Mouse (Mus musculus) CH12.LX (cell line): ENCODE measurements at regions not wholly inside any gene's neighbourhood (a gene's known extent, or its start where the extent isn't known, plus 50 kb on each side); places are given as distances from the start of the nearest gene placed in this dataset.

Source experiments
- DNase-seq: peaks from one replicate; pipeline ENCODE4 v3.0.0-alpha.2; 2013; ENCODE audit errors: extremely low read depth
- H3K27ac ChIP-seq: 2 replicates; pipeline ENCODE4 v1.5.1; 2012; ENCODE audit warnings: low read depth, mild to moderate bottlenecking, control low read depth, moderate library complexity; ENCODE audit not compliant: insufficient read depth
- H3K27me3 ChIP-seq: replicated peaks from 2 replicates; pipeline ENCODE3; 2012; ENCODE audit warnings: inconsistent platforms
- H3K36me3 ChIP-seq, 2 experiments: replicated peaks in 1 of 2; 2 replicates each; pipeline versions ENCODE3 to v1.6.1; 2012; ENCODE audit warnings: inconsistent platforms in 1 of 2, low read length in 1 of 2, mild to moderate bottlenecking in 1 of 2, mixed read lengths in 1 of 2, moderate library complexity in 1 of 2; ENCODE audit not compliant: control insufficient read depth in 1 of 2, insufficient read depth in 1 of 2
- H3K4me1 ChIP-seq, 2 experiments: 2 replicates each; pipeline ENCODE4 v1.6.1; 2012; ENCODE audit warnings: inconsistent platforms in 1 of 2, moderate library complexity in 1 of 2; ENCODE audit not compliant: insufficient read depth in 2 of 2, control insufficient read depth in 1 of 2
- H3K4me2 ChIP-seq: 2 replicates; pipeline ENCODE4 v1.6.1; 2012; ENCODE audit warnings: low read depth, mild to moderate bottlenecking, control low read depth; ENCODE audit not compliant: poor library complexity, insufficient read depth, severe bottlenecking
- H3K4me3 ChIP-seq, 3 experiments: fragments of 150-350 bp in 1 of 3; sonication (generic) in 1 of 3; replicated peaks in 1 of 3; 2 replicates each; pipeline versions ENCODE3 to v1.5.1; 2011 to 2012; ENCODE audit warnings: low read depth in 2 of 3, low read length in 2 of 3, mild to moderate bottlenecking in 2 of 3, moderate library complexity in 2 of 3, control low read depth in 1 of 3, improper control_type of control experiment in 1 of 3, inconsistent platforms in 1 of 3, mixed read lengths in 1 of 3; ENCODE audit not compliant: poor library complexity in 1 of 3
- H3K79me2 ChIP-seq: replicated peaks from 2 replicates; pipeline ENCODE4 v1.6.1; 2012; ENCODE audit warnings: mild to moderate bottlenecking, moderate library complexity; ENCODE audit not compliant: control insufficient read depth, poor library complexity, insufficient read depth, severe bottlenecking; ENCODE audit errors: extremely low read depth
- H3K9ac ChIP-seq: 2 replicates; pipeline ENCODE4 v1.6.1; 2012; ENCODE audit warnings: low read depth, mild to moderate bottlenecking, control low read depth, moderate library complexity; ENCODE audit not compliant: insufficient read depth
- H3K9me3 ChIP-seq: replicated peaks from 2 replicates; pipeline ENCODE3; 2012; ENCODE audit warnings: low read length, inconsistent platforms, mixed read lengths
- BHLHE40 ChIP-seq: IDR thresholded peaks from 2 replicates; pipeline ENCODE4 v1.6.1; 2011; ENCODE audit warnings: mild to moderate bottlenecking, low read depth, low read length, improper control_type of control experiment
- CHD2 ChIP-seq: IDR thresholded peaks from 2 replicates; pipeline ENCODE4 v1.6.1; 2011; ENCODE audit warnings: low read length, improper control_type of control experiment
- ELF1 ChIP-seq: IDR thresholded peaks from 2 replicates; pipeline ENCODE4 v1.6.1; 2014; ENCODE audit warnings: low read depth, mild to moderate bottlenecking, inconsistent platforms, low read length, improper control_type of control experiment
- EP300 ChIP-seq: IDR thresholded peaks from 2 replicates; pipeline ENCODE4 v1.6.1; 2011; ENCODE audit warnings: low read length, improper control_type of control experiment
- ETS1 ChIP-seq: conservative IDR thresholded peaks from 2 replicates; pipeline ENCODE4 v1.6.1; 2012; ENCODE audit warnings: low read depth, mild to moderate bottlenecking, inconsistent platforms, low read length, improper control_type of control experiment, moderate library complexity
- GABPA ChIP-seq: IDR thresholded peaks from 2 replicates; pipeline ENCODE4 v1.6.1; 2012; ENCODE audit warnings: low read depth, low read length, improper control_type of control experiment, inconsistent platforms; ENCODE audit not compliant: insufficient replicate concordance
- IRF4 ChIP-seq: IDR thresholded peaks from 2 replicates; pipeline ENCODE4 v1.6.1; 2014; ENCODE audit warnings: low read depth, mild to moderate bottlenecking, inconsistent platforms, low read length, improper control_type of control experiment
- JUN ChIP-seq: IDR thresholded peaks from 2 replicates; pipeline ENCODE4 v1.6.1; 2011; ENCODE audit warnings: low read depth, mild to moderate bottlenecking, low read length, improper control_type of control experiment, moderate library complexity; ENCODE audit not compliant: insufficient read depth
- JUND ChIP-seq: conservative IDR thresholded peaks from 2 replicates; pipeline ENCODE4 v1.6.1; 2011; ENCODE audit warnings: low read depth, low read length, improper control_type of control experiment
- KAT2A ChIP-seq: IDR thresholded peaks from 2 replicates; pipeline ENCODE4 v1.6.1; 2012; ENCODE audit warnings: low read length, improper control_type of control experiment, inconsistent platforms; ENCODE audit not compliant: insufficient replicate concordance
- MAFK ChIP-seq: IDR thresholded peaks from 2 replicates; pipeline ENCODE4 v1.6.1; 2011; ENCODE audit warnings: low read length, improper control_type of control experiment; ENCODE audit not compliant: insufficient replicate concordance
- MYC ChIP-seq: IDR thresholded peaks from 2 replicates; pipeline ENCODE4 v1.6.1; 2011; ENCODE audit warnings: low read depth, mild to moderate bottlenecking, improper control_type of control experiment, low read length
- NELFE ChIP-seq: IDR thresholded peaks from 2 replicates; pipeline ENCODE4 v1.6.1; 2011; ENCODE audit warnings: low read depth, low read length, improper control_type of control experiment
- POLR2A ChIP-seq: IDR thresholded peaks from 2 replicates; pipeline ENCODE4 v1.6.1; 2011; ENCODE audit warnings: low read depth, mild to moderate bottlenecking, improper control_type of control experiment, low read length
- POLR2AphosphoS2 ChIP-seq: IDR thresholded peaks from 2 replicates; pipeline ENCODE4 v1.6.1; 2011; ENCODE audit warnings: low read depth, low read length, improper control_type of control experiment
- RAD21 ChIP-seq: IDR thresholded peaks from 2 replicates; pipeline ENCODE4 v1.6.1; 2011; ENCODE audit warnings: low read depth, mild to moderate bottlenecking, low read length, improper control_type of control experiment, moderate library complexity
- RCOR1 ChIP-seq: conservative IDR thresholded peaks from 2 replicates; pipeline ENCODE4 v1.6.1; 2012; ENCODE audit warnings: low read depth, mild to moderate bottlenecking, inconsistent platforms, low read length, improper control_type of control experiment
- SIN3A ChIP-seq: IDR thresholded peaks from 2 replicates; pipeline ENCODE4 v1.6.1; 2012; ENCODE audit warnings: low read length, improper control_type of control experiment, inconsistent platforms
- SMC3 ChIP-seq: IDR thresholded peaks from 2 replicates; pipeline ENCODE4 v1.6.1; 2011; ENCODE audit warnings: low read depth, low read length, improper control_type of control experiment
- TBP ChIP-seq: conservative IDR thresholded peaks from 2 replicates; pipeline ENCODE4 v1.6.1; 2011; ENCODE audit warnings: low read depth, low read length, improper control_type of control experiment
- TCF12 ChIP-seq: IDR thresholded peaks from 2 replicates; pipeline ENCODE4 v1.6.1; 2014; ENCODE audit warnings: low read depth, mild to moderate bottlenecking, inconsistent platforms, low read length, improper control_type of control experiment
- UBTF ChIP-seq: IDR thresholded peaks from 2 replicates; pipeline ENCODE4 v1.6.1; 2012; ENCODE audit warnings: low read depth, mild to moderate bottlenecking, inconsistent platforms, low read length, improper control_type of control experiment, moderate library complexity
- USF1 ChIP-seq: IDR thresholded peaks from 2 replicates; pipeline ENCODE4 v1.6.1; 2014; ENCODE audit warnings: low read depth, mild to moderate bottlenecking, inconsistent platforms, low read length, improper control_type of control experiment
- USF2 ChIP-seq: conservative IDR thresholded peaks from 2 replicates; pipeline ENCODE4 v1.6.1; 2011; ENCODE audit warnings: low read depth, low read length, improper control_type of control experiment
- ZC3H11A ChIP-seq: IDR thresholded peaks from 2 replicates; pipeline ENCODE4 v1.6.1; 2012; ENCODE audit warnings: low read depth, mild to moderate bottlenecking, inconsistent platforms, low read length, improper control_type of control experiment
- ZKSCAN1 ChIP-seq: IDR thresholded peaks from 2 replicates; pipeline ENCODE4 v1.6.1; 2012; ENCODE audit warnings: low read depth, inconsistent platforms, low read length, improper control_type of control experiment, borderline replicate concordance
- ZMIZ1 ChIP-seq: IDR thresholded peaks from 2 replicates; pipeline ENCODE4 v1.6.1; 2012; ENCODE audit warnings: low read depth, mild to moderate bottlenecking, inconsistent platforms, low read length, improper control_type of control experiment
- ZNF384 ChIP-seq: IDR thresholded peaks from 2 replicates; pipeline ENCODE4 v1.6.1; 2012; ENCODE audit warnings: low read depth, low read length, improper control_type of control experiment, inconsistent platforms
- dilution Hi-C: fragments of 300-500 bp; cut with MboI; formaldehyde crosslinking; loops from 2 replicates; pipeline ENCODE4 v1.14.3; 2020; ENCODE audit warnings: low sequenced_read_pairs; ENCODE audit not compliant: extremely low pct_unique_long_range_greater_than_20kb, extremely low pct_ligation_motif_present
- in situ Hi-C: fragments of 300-500 bp; cut with MboI; formaldehyde crosslinking; loops from 3 replicates; pipeline ENCODE4 v1.14.3; 2019; ENCODE audit warnings: low sequenced_read_pairs, low pct_ligation_motif_present, low pct_unique_long_range_greater_than_20kb, mixed read lengths

DNA sequence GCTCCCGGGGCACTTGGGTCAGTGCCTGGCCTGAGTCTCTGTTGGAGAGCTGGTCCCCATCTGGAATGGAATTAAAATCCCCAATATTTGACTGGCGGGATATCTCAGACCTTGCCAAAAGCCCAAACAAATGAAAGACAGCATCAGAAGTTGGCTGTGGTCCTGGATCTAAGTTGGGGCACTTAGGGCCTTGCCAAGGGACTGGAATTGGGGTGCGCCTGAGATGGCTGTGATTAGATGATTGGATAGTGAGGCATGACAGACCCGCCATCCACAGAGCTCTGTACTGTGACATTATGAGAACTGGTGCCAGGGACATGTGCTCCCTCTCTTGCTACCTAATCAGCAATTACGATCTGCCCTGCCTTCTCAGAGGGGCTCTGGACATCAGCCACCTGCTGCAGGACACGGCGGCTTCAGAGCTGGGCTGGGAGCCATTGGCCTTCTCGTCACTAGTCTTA, 151.0 kb upstream of the 9630041A04Rik start:
- Histone ChIP-seq H3K4me2 (no peak overlapping the region), H3K27ac (no peak overlapping the region), H3K36me3 (no peaks in the 10 kb centered on the region), H3K4me3 (no peak overlapping the region), H3K79me2 (no peaks in the 10 kb centered on the region), H3K9me3 (peaks cover 72% of the 10 kb centered on the region), H3K9ac (no peak overlapping the region), H3K27me3 (no peaks in the 10 kb centered on the region), H3K4me1 (no peaks in the 10 kb centered on the region)
- TF ChIP-seq SIN3A, result no peak
- no peak for TF ChIP-seq IRF4
- TF ChIP-seq USF1, result no peak
- no peak for TF ChIP-seq JUN
- TF ChIP-seq MAFK, result no peak
- no peak for TF ChIP-seq NELFE
- TF ChIP-seq SMC3, result no peak
- TF ChIP-seq POLR2A, result no peak
- TF ChIP-seq ZC3H11A, result no peak
- no peak for TF ChIP-seq ZNF384
- no peak for TF ChIP-seq MYC
- TF ChIP-seq JUND, result no peak
- TF ChIP-seq RCOR1, result no peak
- no peak for TF ChIP-seq ETS1
- no peak for TF ChIP-seq TBP
- TF ChIP-seq TCF12, result no peak
- TF ChIP-seq BHLHE40, result no peak
- TF ChIP-seq RAD21, result no peak
- in situ Hi-C loops (no loop called here), dilution Hi-C loops (no loop called here)
- DNase-seq, result no peak

DNA sequence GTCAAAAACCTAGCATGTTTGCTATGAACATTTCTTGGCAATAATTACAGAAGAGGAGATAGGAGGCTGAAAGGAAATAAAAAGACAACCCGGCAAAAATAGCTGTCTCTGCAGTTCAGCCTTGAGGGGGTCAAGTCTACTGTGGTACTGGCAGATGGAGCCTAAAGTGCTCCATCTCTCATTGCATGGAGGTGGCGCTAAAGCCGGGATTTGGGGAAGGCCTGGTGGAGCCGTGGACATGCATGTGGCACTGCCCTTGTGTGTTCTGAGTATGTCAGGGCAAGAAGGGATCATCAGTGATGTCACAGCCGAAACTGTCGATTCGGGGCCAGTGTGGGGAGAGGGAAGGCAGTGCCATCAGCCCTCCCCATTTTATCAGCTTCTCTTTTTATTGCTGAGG, 161.3 kb upstream of the 9630041A04Rik start:
- TF ChIP-seq ELF1 (no peak), NELFE (no peak), IRF4 (no peak), TCF12 (no peak), KAT2A (no peak), EP300 (no peak), ZKSCAN1 (no peak), USF2 (no peak), POLR2A (no peak), RCOR1 (no peak), ZMIZ1 (no peak), POLR2AphosphoS2 (no peak), UBTF (no peak), GABPA (no peak), SMC3 (no peak), ETS1 (no peak), JUND (no peak), CHD2 (no peak)
- H3K36me3 ChIP-seq, result no peaks in the 10 kb centered on the region
- in situ Hi-C loops, result no loop called here
- no peaks in the 10 kb centered on the region for H3K79me2 ChIP-seq
- no peaks in the 10 kb centered on the region for H3K4me1 ChIP-seq
- H3K9ac ChIP-seq, result no peak overlapping the region
- dilution Hi-C loops, result no loop called here
- no peak overlapping the region for H3K4me3 ChIP-seq
- no peaks in the 10 kb centered on the region for H3K27me3 ChIP-seq
- H3K4me2 ChIP-seq, result no peak overlapping the region
- no peak overlapping the region for H3K27ac ChIP-seq
- DNase-seq, result no peak
- peaks cover 73% of the 10 kb centered on the region for H3K9me3 ChIP-seq
